Mouse (Mus musculus) hindbrain, embryonic 14.5 days (tissue): ENCODE measurements around the gene Atl2. TPM values are rescaled to one million over a fixed set of nuclear protein-coding genes. Genes with fewer than 3 reads are reported as not detected.

Source experiments
- ATAC-seq: fragments of 200-750 bp; cut with Nextera tagmentation; 2 replicates; pipeline ENCODE4 v1.8.0; 2017; ENCODE audit warnings: moderate number of reproducible peaks, mild to moderate bottlenecking, moderate TSS enrichment, moderate library complexity; ENCODE audit not compliant: low FRiP score
- DNase-seq: peaks from one replicate; pipeline ENCODE4 v3.0.0-alpha.2; 2015; ENCODE audit warnings: low spot score
- H3K27ac ChIP-seq: fragments of 300-500 bp; sonication (generic); 2 replicates; pipeline ENCODE4 v1.5.1; 2014; ENCODE audit warnings: mild to moderate bottlenecking, moderate library complexity
- H3K27me3 ChIP-seq: fragments of 300-500 bp; sonication (generic); 2 replicates; pipeline ENCODE4 v1.6.1; 2014; ENCODE audit warnings: mild to moderate bottlenecking, low read length, mixed read lengths; ENCODE audit not compliant: control insufficient read depth, insufficient read depth
- H3K36me3 ChIP-seq: fragments of 300-500 bp; sonication (generic); replicated peaks from 2 replicates; pipeline ENCODE4 v1.6.1; 2014; ENCODE audit not compliant: control insufficient read depth, insufficient read depth
- H3K4me1 ChIP-seq: fragments of 300-500 bp; sonication (generic); replicated peaks from 2 replicates; pipeline ENCODE4 v1.6.1; 2014; ENCODE audit warnings: antibody characterized with exemption, low read length, mixed read lengths; ENCODE audit not compliant: control insufficient read depth, insufficient read depth
- H3K4me2 ChIP-seq: fragments of 300-500 bp; sonication (generic); replicated peaks from 2 replicates; pipeline ENCODE4 v1.6.1; 2014; ENCODE audit warnings: mild to moderate bottlenecking, moderate library complexity
- H3K4me3 ChIP-seq: fragments of 300-500 bp; sonication (generic); replicated peaks from 2 replicates; pipeline ENCODE4 v1.5.1; 2014; ENCODE audit warnings: mild to moderate bottlenecking, low read length
- H3K9ac ChIP-seq: fragments of 300-500 bp; sonication (generic); 2 replicates; pipeline ENCODE4 v1.6.1; 2014
- H3K9me3 ChIP-seq: fragments of 300-500 bp; sonication (generic); 2 replicates; pipeline ENCODE4 v1.6.1; 2016; ENCODE audit warnings: low read length; ENCODE audit not compliant: control insufficient read depth
- WGBS: fragments of 180-500 bp; shearing (Covaris S2); extraction: QIAGEN DNeasy Blood & Tissue Kit; methylation state at CpG from one replicate; pipeline ENCODE4 v1.1.7; 2014; 5-methylcytosine and 5-hydroxymethylcytosine counted together
- polyA plus RNA-seq: library from polyadenylated mRNA; unstranded; fragments of >200 nt; fragmentation: Nextera tagmentation; extraction: Ambion mirVana; gene quantifications from 2 replicates; pipeline ENCODE4 v1.2.1, GENCODE M21; 2014

The Atl2 gene
- polyA plus RNA-seq, 1 experiment from 2014 or later: 39.4 TPM

- H3K36me3 ChIP-seq: no peaks in the 10 kb centered on the region
- H3K9me3 ChIP-seq: no peaks in the 10 kb centered on the region
- ATAC-seq: no peak
- no peak overlapping the region for H3K27ac ChIP-seq
- H3K9ac ChIP-seq: no peak overlapping the region
- WGBS: 93% methylated on average over 8 of the region's 8 CpGs
- no peak overlapping the region for H3K4me2 ChIP-seq
- DNase-seq: no peak
- no peaks in the 10 kb centered on the region for H3K4me1 ChIP-seq
- no peaks in the 10 kb centered on the region for H3K27me3 ChIP-seq
- H3K4me3 ChIP-seq: no peak overlapping the region
Measured at GRCm38 (mm10) chr17:79906791-79907494, 11.0 kb upstream of the Atl2 start.

- ATAC-seq (no peak), DNase-seq (no peak)
- H3K4me1 ChIP-seq: no peaks in the 10 kb centered on the region
- H3K4me2 ChIP-seq: no peak overlapping the region
- 97% methylated on average over 4 of the region's 4 CpGs for WGBS
- H3K27me3 ChIP-seq: no peaks in the 10 kb centered on the region
- H3K9ac ChIP-seq: no peak overlapping the region
- no peaks in the 10 kb centered on the region for H3K36me3 ChIP-seq
- H3K4me3 ChIP-seq: no peak overlapping the region
- no peaks in the 10 kb centered on the region for H3K9me3 ChIP-seq
- H3K27ac ChIP-seq: no peak overlapping the region
Measured at GRCm38 (mm10) chr17:79904593-79904992, 8.7 kb upstream of the Atl2 start.

GRCm38 (mm10) chr17:79901207-79901606 is 5.3 kb upstream of the Atl2 start:
- ATAC-seq (no peak), DNase-seq (no peak)
- H3K36me3 ChIP-seq: no peaks in the 10 kb centered on the region
- H3K27me3 ChIP-seq: peaks cover 16% of the 10 kb centered on the region
- H3K9ac ChIP-seq: no peak overlapping the region
- no peaks in the 10 kb centered on the region for H3K4me1 ChIP-seq
- WGBS: 49% methylated on average over 6 of the region's 6 CpGs
- H3K27ac ChIP-seq: no peak overlapping the region
- H3K4me3 ChIP-seq: no peak overlapping the region
- no peaks in the 10 kb centered on the region for H3K9me3 ChIP-seq
- no peak overlapping the region for H3K4me2 ChIP-seq

- DNase-seq (no peak), ATAC-seq (no peak)
- Histone ChIP-seq H3K36me3 (no peaks in the 10 kb centered on the region), H3K4me3 (no peak overlapping the region), H3K9me3 (no peaks in the 10 kb centered on the region), H3K4me2 (no peak overlapping the region), H3K9ac (no peak overlapping the region), H3K27me3 (peaks cover 16% of the 10 kb centered on the region), H3K27ac (no peak overlapping the region), H3K4me1 (peaks cover 10% of the 10 kb centered on the region)
- WGBS: 91% methylated on average over 6 of the region's 6 CpGs
Measured at GRCm38 (mm10) chr17:79898156-79898746, 2.3 kb upstream of the Atl2 start.

GRCm38 (mm10) chr17:79897666-79898065 is 1.7 kb upstream of the Atl2 start:
- WGBS: 83% methylated on average over 3 of the region's 3 CpGs
- no peak overlapping the region for H3K4me2 ChIP-seq
- no peak for ATAC-seq
- H3K9ac ChIP-seq: no peak overlapping the region
- DNase-seq: no peak
- no peak overlapping the region for H3K27ac ChIP-seq
- peaks cover 16% of the 10 kb centered on the region for H3K27me3 ChIP-seq
- no peaks in the 10 kb centered on the region for H3K9me3 ChIP-seq
- no peak overlapping the region for H3K4me3 ChIP-seq
- H3K4me1 ChIP-seq: peaks cover 10% of the 10 kb centered on the region
- no peaks in the 10 kb centered on the region for H3K36me3 ChIP-seq

GRCm38 (mm10) chr17:79894971-79895882 is 696 bp downstream of the Atl2 start:
- H3K27ac ChIP-seq: peak overlapping the region; percentile 96
- no peaks in the 10 kb centered on the region for H3K36me3 ChIP-seq
- DNase-seq: peak; percentile 66
- peak overlapping the region; percentile 95 for H3K4me3 ChIP-seq
- H3K27me3 ChIP-seq: peaks cover 16% of the 10 kb centered on the region
- peak overlapping the region; percentile 86 for H3K4me2 ChIP-seq
- WGBS: under 1% methylated on average over 52 of the region's 100 CpGs
- no peaks in the 10 kb centered on the region for H3K9me3 ChIP-seq
- H3K4me1 ChIP-seq: peaks cover 10% of the 10 kb centered on the region
- peak; percentile 79 for ATAC-seq
- H3K9ac ChIP-seq: peak overlapping the region; percentile 95

- WGBS: 75% methylated on average over 4 of the region's 4 CpGs
- no peak for ATAC-seq
- H3K4me3 ChIP-seq: peak overlapping the region; percentile 95
- no peak overlapping the region for H3K27ac ChIP-seq
- H3K36me3 ChIP-seq: no peaks in the 10 kb centered on the region
- no peak for DNase-seq
- H3K27me3 ChIP-seq: peaks cover 16% of the 10 kb centered on the region
- H3K4me2 ChIP-seq: peak overlapping the region; percentile 86
- H3K9me3 ChIP-seq: no peaks in the 10 kb centered on the region
- peaks cover 10% of the 10 kb centered on the region for H3K4me1 ChIP-seq
- peak overlapping the region; percentile 95; the same call in 1 of the 2 replicates for H3K9ac ChIP-seq
Measured at GRCm38 (mm10) chr17:79894054-79894453, 1.9 kb downstream of the Atl2 start.

- H3K27ac ChIP-seq: no peak overlapping the region
- no peaks in the 10 kb centered on the region for H3K9me3 ChIP-seq
- no peaks in the 10 kb centered on the region for H3K36me3 ChIP-seq
- no peak overlapping the region for H3K4me2 ChIP-seq
- WGBS: 41% methylated on average over 7 of the region's 7 CpGs
- no peak overlapping the region for H3K9ac ChIP-seq
- peaks cover 10% of the 10 kb centered on the region for H3K4me1 ChIP-seq
- peaks cover 6% of the 10 kb centered on the region for H3K27me3 ChIP-seq
- DNase-seq (no peak), ATAC-seq (no peak)
- no peak overlapping the region for H3K4me3 ChIP-seq
Measured at GRCm38 (mm10) chr17:79891944-79892343, 4.0 kb downstream of the Atl2 start.

GRCm38 (mm10) chr17:79887926-79888325 is 8.0 kb downstream of the Atl2 start:
- Histone ChIP-seq H3K4me2 (no peak overlapping the region), H3K36me3 (no peaks in the 10 kb centered on the region), H3K4me3 (no peak overlapping the region), H3K9me3 (no peaks in the 10 kb centered on the region), H3K4me1 (no peaks in the 10 kb centered on the region; the same call in 1 of the 2 replicates), H3K27ac (no peak overlapping the region), H3K9ac (no peak overlapping the region), H3K27me3 (no peaks in the 10 kb centered on the region)
- DNase-seq (no peak), ATAC-seq (no peak)
- 36% methylated on average over 1 of the region's 1 CpGs for WGBS
